Mouse (Mus musculus) small intestine, adult 2 months (tissue): ENCODE data around the gene Mpc1.

Experiments used
- CTCF ChIP-seq: fragments of 200-500 bp; IDR thresholded peaks from 2 replicates; pipeline ENCODE4 v1.5.1; 2012; ENCODE audit warnings: low read depth, mild to moderate bottlenecking, control low read depth, inconsistent platforms, low read length, moderate library complexity, mixed read lengths; ENCODE audit not compliant: insufficient replicate concordance, insufficient read length; ENCODE audit errors: extremely low read depth
- POLR2A ChIP-seq: fragments of 200-500 bp; IDR thresholded peaks from 2 replicates; pipeline ENCODE4 v1.6.1; 2012; ENCODE audit warnings: low read depth, mild to moderate bottlenecking, control low read depth, inconsistent platforms, low read length, moderate library complexity

GRCm38 (mm10) chr17:8296313-8296844 is 13.7 kb downstream of the Mpc1 start:
- TF ChIP-seq POLR2A (no peak), CTCF (no peak)
